Mouse (Mus musculus) thymus, adult 2 months (tissue): ENCODE results near the gene 5730522E02Rik. TPM values are rescaled to one million over a fixed set of nuclear protein-coding genes. Genes with fewer than 3 reads are reported as not detected.

Experiments used
- DNase-seq: peaks from one replicate; pipeline ENCODE4 v3.0.0; 2021
- H3K27ac ChIP-seq: fragments of 200-500 bp; 2 replicates; pipeline ENCODE4 v1.5.1; 2012; ENCODE audit warnings: low read length, control low read depth; ENCODE audit not compliant: control insufficient read depth, insufficient read depth
- H3K27me3 ChIP-seq: fragments of 200-500 bp; 2 replicates; pipeline ENCODE4 v1.6.1; 2012; ENCODE audit warnings: mild to moderate bottlenecking, low read length, moderate library complexity, mixed read lengths; ENCODE audit not compliant: control insufficient read depth, insufficient read depth
- H3K36me3 ChIP-seq: fragments of 200-500 bp; 2 replicates; pipeline ENCODE4 v1.6.1; 2012; ENCODE audit warnings: mild to moderate bottlenecking, low read length, moderate library complexity; ENCODE audit not compliant: control insufficient read depth, insufficient read depth
- H3K4me1 ChIP-seq: fragments of 200-500 bp; replicated peaks from 2 replicates; pipeline ENCODE4 v1.6.1; 2012; ENCODE audit warnings: low read length; ENCODE audit not compliant: control insufficient read depth, insufficient read depth
- H3K4me3 ChIP-seq: fragments of 200-500 bp; 2 replicates; pipeline ENCODE4 v1.5.1; 2012; ENCODE audit warnings: mild to moderate bottlenecking, low read length, control low read depth, moderate library complexity; ENCODE audit not compliant: control insufficient read depth, insufficient read depth
- CTCF ChIP-seq: fragments of 200-500 bp; IDR thresholded peaks from 2 replicates; pipeline ENCODE4 v1.5.1; 2012; ENCODE audit warnings: mild to moderate bottlenecking, control low read depth, low read length, moderate library complexity, borderline replicate concordance; ENCODE audit not compliant: control insufficient read depth, poor library complexity, insufficient read depth; ENCODE audit errors: extremely low read depth
- POLR2A ChIP-seq: fragments of 200-500 bp; IDR thresholded peaks from 2 replicates; pipeline ENCODE4 v1.6.1; 2012; ENCODE audit warnings: mild to moderate bottlenecking, low read length, control low read depth, moderate library complexity; ENCODE audit not compliant: control insufficient read depth, poor library complexity, insufficient read depth; ENCODE audit errors: extremely low read depth
- WGBS: fragments of 180-500 bp; shearing (Covaris S2); methylation state at CpG from one replicate; pipeline ENCODE4 v1.1.7; 2018; 5-methylcytosine and 5-hydroxymethylcytosine counted together
- polyA plus RNA-seq: library from polyadenylated mRNA; depleted of rRNA; stranded (reverse); fragments of >200 nt; gene quantifications from 2 replicates; pipeline ENCODE4 v1.2.3, GENCODE M21; 2012

Gene 5730522E02Rik
- polyA plus RNA-seq, 1 experiment, result 0.23 TPM

GRCm38 (mm10) chr11:26086679-26087078 lies 123.9 kb downstream of the 5730522E02Rik start:
- H3K4me1 ChIP-seq, result no peaks in the 10 kb centered on the region
- TF ChIP-seq CTCF (no peak), POLR2A (no peak)
- no peak overlapping the region for H3K4me3 ChIP-seq
- 94% methylated on average over 7 of the region's 7 CpGs for WGBS
- H3K27ac ChIP-seq, result no peak overlapping the region
- H3K36me3 ChIP-seq, result no peaks in the 10 kb centered on the region
- no peak for DNase-seq
- H3K27me3 ChIP-seq, result no peaks in the 10 kb centered on the region

DNA sequence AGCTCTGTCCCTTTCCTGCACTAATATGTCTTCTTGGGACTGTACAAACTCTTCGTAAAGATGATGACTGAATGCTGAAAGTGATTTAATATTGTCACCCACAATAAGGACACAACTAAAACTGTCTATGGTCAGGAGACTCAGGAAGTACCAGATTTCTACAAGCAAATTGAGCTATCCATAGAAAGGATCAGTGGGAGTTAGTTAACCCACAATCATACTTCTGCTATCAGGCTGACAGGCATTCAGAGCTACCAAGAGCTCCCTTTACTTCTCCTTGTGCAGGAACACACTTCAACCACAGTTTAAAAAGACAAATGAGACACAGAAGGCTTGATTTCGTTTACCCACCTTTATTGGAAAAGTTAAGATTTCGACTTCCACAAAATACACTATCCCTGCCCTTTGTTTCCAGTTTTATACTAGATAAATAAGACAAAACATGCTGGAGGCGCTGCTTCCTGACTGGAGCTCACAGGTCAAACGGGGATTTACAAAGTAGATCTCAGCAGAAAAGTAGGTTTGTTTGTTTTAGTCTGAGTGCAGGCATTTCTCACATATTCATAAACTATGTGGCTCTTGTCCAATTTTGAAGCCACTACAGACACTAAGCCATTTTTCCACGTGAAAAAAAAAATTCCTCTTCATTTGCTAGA lies 125.1 kb downstream of the 5730522E02Rik start:
- WGBS, result 79% methylated on average over 6 of the region's 6 CpGs
- DNase-seq, result no peak
- TF ChIP-seq POLR2A, result no peak
- no peak for TF ChIP-seq CTCF
- Histone ChIP-seq H3K27me3 (no peaks in the 10 kb centered on the region), H3K27ac (no peak overlapping the region), H3K4me1 (no peaks in the 10 kb centered on the region), H3K36me3 (no peaks in the 10 kb centered on the region), H3K4me3 (no peak overlapping the region)

DNA sequence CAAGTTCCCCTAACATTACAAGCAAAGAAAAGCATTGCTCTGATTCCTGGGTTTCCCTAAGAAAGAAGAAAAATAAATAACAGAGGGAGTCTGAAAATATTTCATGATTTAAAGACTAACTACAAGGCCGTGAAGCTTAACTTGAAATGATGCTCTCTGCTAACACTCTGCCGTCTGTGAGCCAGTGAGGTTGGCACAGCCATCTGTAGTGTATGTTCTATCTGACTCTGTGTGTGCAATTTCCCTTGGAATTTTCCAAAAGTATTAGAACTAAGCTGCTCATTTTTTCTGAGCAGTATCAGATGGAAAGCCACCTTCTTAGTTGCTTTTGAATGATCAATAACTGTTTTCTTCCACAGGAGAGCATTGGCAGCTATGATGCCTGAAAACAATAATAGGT lies 134.2 kb downstream of the 5730522E02Rik start:
- no peaks in the 10 kb centered on the region for H3K36me3 ChIP-seq
- 94% methylated on average over 2 of the region's 2 CpGs for WGBS
- no peaks in the 10 kb centered on the region for H3K27me3 ChIP-seq
- no peak for DNase-seq
- H3K4me1 ChIP-seq, result no peaks in the 10 kb centered on the region
- no peak for TF ChIP-seq POLR2A
- TF ChIP-seq CTCF, result no peak
- H3K27ac ChIP-seq, result no peak overlapping the region
- H3K4me3 ChIP-seq, result no peak overlapping the region

- Histone ChIP-seq H3K27ac (no peak overlapping the region), H3K27me3 (no peaks in the 10 kb centered on the region), H3K36me3 (no peaks in the 10 kb centered on the region), H3K4me3 (no peak overlapping the region), H3K4me1 (no peaks in the 10 kb centered on the region)
- WGBS, result 92% methylated on average over 6 of the region's 6 CpGs
- no peak for DNase-seq
- TF ChIP-seq POLR2A (no peak), CTCF (no peak)
Measured at GRCm38 (mm10) chr11:26075536-26075935, 135.0 kb downstream of the 5730522E02Rik start.

DNA sequence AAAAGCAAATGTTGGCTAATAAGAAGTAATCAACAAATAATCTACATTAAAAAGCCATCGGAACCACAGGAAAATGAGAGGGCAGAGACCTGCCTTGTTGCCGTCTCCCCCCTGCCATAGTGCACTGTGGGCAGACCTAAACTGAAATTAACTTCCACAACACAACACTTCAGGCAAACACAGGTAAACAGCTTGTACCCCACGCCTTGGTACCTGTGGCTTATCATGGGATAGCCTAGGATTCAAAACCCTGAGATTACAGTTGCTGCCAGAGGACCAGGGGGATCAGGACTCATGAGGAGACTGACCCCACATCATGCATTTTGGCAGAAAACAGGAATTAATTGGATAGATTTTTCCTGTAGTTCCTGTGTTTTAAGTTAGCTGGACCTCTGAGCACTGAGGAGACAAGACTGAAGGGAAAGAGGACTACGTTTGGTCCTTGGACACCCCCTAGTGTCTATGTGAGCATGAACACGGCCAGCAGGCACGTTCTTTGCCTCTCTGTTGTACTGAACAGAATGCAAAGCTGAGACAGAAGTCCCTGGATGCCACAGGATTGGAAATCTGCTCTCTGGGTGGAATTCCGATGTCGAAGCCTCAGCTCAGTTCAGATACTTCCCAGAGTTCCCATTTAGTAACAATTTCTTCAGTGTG lies 136.8 kb downstream of the 5730522E02Rik start:
- DNase-seq, result no peak
- Histone ChIP-seq H3K27me3 (no peaks in the 10 kb centered on the region), H3K36me3 (no peaks in the 10 kb centered on the region), H3K4me1 (no peaks in the 10 kb centered on the region), H3K4me3 (no peak overlapping the region), H3K27ac (no peak overlapping the region)
- WGBS, result 68% methylated on average over 8 of the region's 8 CpGs
- TF ChIP-seq CTCF, result no peak
- no peak for TF ChIP-seq POLR2A

GRCm38 (mm10) chr11:26072101-26072500 lies 138.5 kb downstream of the 5730522E02Rik start:
- DNase-seq, result no peak
- Histone ChIP-seq H3K36me3 (no peaks in the 10 kb centered on the region), H3K27me3 (no peaks in the 10 kb centered on the region), H3K27ac (no peak overlapping the region), H3K4me3 (no peak overlapping the region), H3K4me1 (no peaks in the 10 kb centered on the region)
- TF ChIP-seq CTCF, result no peak
- TF ChIP-seq POLR2A, result no peak
- 86% methylated on average over 4 of the region's 4 CpGs for WGBS

DNA sequence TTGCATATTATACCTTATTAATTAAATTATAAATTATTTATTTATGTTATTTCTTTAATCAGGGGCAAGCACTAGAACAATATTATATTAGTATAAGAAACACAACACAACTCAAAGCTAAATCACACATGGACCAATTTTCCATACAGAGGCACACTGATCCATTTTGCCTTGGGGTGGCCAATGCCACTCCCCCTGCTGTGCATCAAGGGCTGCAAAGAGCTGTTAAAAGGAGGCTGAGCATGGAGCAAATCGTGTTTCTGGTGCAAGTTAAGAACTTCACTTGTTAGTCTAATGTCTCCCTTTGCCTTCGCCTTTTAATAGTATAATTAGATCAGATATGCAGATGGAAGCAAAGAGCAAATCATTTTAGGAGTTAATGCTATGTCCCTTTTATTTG lies 147.3 kb downstream of the 5730522E02Rik start:
- 66% methylated on average over 2 of the region's 2 CpGs for WGBS
- no peak overlapping the region for H3K27ac ChIP-seq
- DNase-seq, result no peak
- no peaks in the 10 kb centered on the region for H3K36me3 ChIP-seq
- H3K4me1 ChIP-seq, result no peaks in the 10 kb centered on the region
- no peaks in the 10 kb centered on the region for H3K27me3 ChIP-seq
- no peak for TF ChIP-seq POLR2A
- no peak for TF ChIP-seq CTCF
- H3K4me3 ChIP-seq, result no peak overlapping the region
